Mouse (Mus musculus) kidney, postnatal 0 days (tissue): ENCODE measurements around the gene Cend1. TPM values are rescaled to one million over a fixed set of nuclear protein-coding genes. Genes with fewer than 3 reads are reported as not detected.

Experiments
- ATAC-seq: fragments of 200-750 bp; cut with Nextera tagmentation; replicated peaks from 2 replicates; pipeline ENCODE4 v1.8.0; 2017; ENCODE audit warnings: low read depth, moderate number of reproducible peaks, moderate TSS enrichment, moderate library complexity; ENCODE audit not compliant: low FRiP score
- DNase-seq: peaks from one replicate; pipeline ENCODE4 v3.0.0-alpha.2; 2016; ENCODE audit warnings: low spot score
- H3K27ac ChIP-seq: fragments of 300-500 bp; sonication (generic); 2 replicates; pipeline ENCODE4 v1.5.1; 2014; ENCODE audit warnings: mild to moderate bottlenecking
- H3K27me3 ChIP-seq: fragments of 300-500 bp; sonication (generic); 2 replicates; pipeline ENCODE4 v1.6.1; 2014; ENCODE audit warnings: low read length, mixed read lengths; ENCODE audit not compliant: insufficient read depth
- H3K36me3 ChIP-seq: fragments of 300-500 bp; sonication (generic); 2 replicates; pipeline ENCODE4 v1.6.1; 2014; ENCODE audit warnings: low read length, mixed read lengths; ENCODE audit not compliant: insufficient read depth
- H3K4me1 ChIP-seq: fragments of 300-500 bp; sonication (generic); replicated peaks from 2 replicates; pipeline ENCODE4 v1.6.1; 2014; ENCODE audit warnings: antibody characterized with exemption, low read length, mixed read lengths; ENCODE audit not compliant: insufficient read depth
- H3K4me2 ChIP-seq: fragments of 300-500 bp; sonication (generic); 2 replicates; pipeline ENCODE4 v1.6.1; 2014; ENCODE audit warnings: mild to moderate bottlenecking, low read length, moderate library complexity, mixed read lengths
- H3K4me3 ChIP-seq: fragments of 300-500 bp; sonication (generic); replicated peaks from 2 replicates; pipeline ENCODE4 v1.5.1; 2014; ENCODE audit warnings: low read depth, low read length
- H3K9ac ChIP-seq: fragments of 300-500 bp; sonication (generic); 2 replicates; pipeline ENCODE4 v1.6.1; 2014; ENCODE audit warnings: low read depth, low read length
- H3K9me3 ChIP-seq: fragments of 300-500 bp; sonication (generic); replicated peaks from 2 replicates; pipeline ENCODE4 v1.6.1; 2016; ENCODE audit warnings: low read length, inconsistent platforms, mixed read lengths
- CTCF ChIP-seq: IDR thresholded peaks from 2 replicates; pipeline ENCODE4 v1.5.1; 2016; ENCODE audit warnings: antibody characterized with exemption, low read depth, mild to moderate bottlenecking, moderate library complexity
- WGBS: fragments of 180-500 bp; shearing (Covaris S2); extraction: QIAGEN DNeasy Blood & Tissue Kit; methylation state at CpG from one replicate; pipeline ENCODE4 v1.1.7; 2014; 5-methylcytosine and 5-hydroxymethylcytosine counted together
- polyA plus RNA-seq: library from polyadenylated mRNA; unstranded; fragments of >200 nt; fragmentation: Nextera tagmentation; extraction: Ambion mirVana; gene quantifications from 2 replicates; pipeline ENCODE4 v1.2.1, GENCODE M21; 2015

Gene Cend1
- polyA plus RNA-seq, 1 experiment from 2014 or later, result 2.2 TPM

DNA sequence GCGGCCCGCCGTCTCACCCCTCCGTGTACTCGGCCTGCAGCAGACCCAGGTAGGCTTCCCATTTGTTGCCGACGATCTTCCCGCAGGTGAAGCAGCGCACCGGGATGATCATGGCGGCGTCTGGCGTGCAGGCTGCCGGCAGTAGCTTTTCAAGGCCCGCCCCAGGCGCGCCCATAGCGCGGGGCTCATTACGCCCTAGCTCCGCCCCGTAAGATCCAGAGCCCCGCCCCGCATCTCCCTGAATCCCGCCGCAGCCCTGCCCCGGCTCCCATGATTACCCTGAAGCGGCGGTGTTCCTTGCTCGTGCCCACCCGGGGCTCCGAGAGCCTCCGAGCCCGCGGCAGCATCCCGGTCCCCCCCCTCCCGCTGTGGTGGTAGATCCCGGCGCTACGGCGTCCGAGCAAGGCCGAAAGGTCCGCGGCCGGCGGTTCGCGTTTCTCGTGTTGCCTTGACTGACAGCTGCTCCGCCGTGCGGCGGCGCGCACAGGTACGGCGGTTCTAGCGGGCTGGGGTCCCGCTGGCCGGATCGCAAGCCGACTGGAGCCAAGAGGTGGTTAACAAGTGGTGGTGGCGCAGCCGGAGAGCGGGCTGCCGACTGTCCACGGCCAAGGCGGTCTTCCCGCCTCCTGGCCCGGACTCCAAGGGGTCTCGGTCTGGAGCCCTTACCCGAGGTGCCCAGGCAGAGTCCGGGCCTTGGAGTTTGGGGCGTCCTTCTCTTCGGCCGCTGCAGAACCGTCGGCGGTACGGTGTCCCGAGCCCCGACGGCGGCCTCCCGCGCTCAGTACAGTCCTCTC is 45.9 kb upstream of the Cend1 start, which contains the start of the genes Polr2l and Tspan4:
TSS of gene Polr2l (minus strand) at position 122 of the 794 bp plus-strand sequence.
TSS of gene Tspan4 (plus strand) at position 230 of the 794 bp plus-strand sequence.
- peak within 1 kb of the TSS; percentile 96 for H3K27ac ChIP-seq
- H3K4me2 ChIP-seq, result peak within 1 kb of the TSS; percentile 97
- no peaks in the 10 kb centered on the region for H3K27me3 ChIP-seq
- DNase-seq, result peak; percentile 86
- no peaks in the 10 kb centered on the region for H3K9me3 ChIP-seq
- no peak for TF ChIP-seq CTCF
- H3K4me3 ChIP-seq, result peak within 1 kb of the TSS; percentile 77
- peaks cover 17% of the 10 kb centered on the region for H3K36me3 ChIP-seq
- peaks cover 23% of the 10 kb centered on the region for H3K4me1 ChIP-seq
- peak; percentile 31 for ATAC-seq
- H3K9ac ChIP-seq, result peak within 1 kb of the TSS; percentile 88
- under 1% methylated on average over 83 of the region's 87 CpGs for WGBS

DNA sequence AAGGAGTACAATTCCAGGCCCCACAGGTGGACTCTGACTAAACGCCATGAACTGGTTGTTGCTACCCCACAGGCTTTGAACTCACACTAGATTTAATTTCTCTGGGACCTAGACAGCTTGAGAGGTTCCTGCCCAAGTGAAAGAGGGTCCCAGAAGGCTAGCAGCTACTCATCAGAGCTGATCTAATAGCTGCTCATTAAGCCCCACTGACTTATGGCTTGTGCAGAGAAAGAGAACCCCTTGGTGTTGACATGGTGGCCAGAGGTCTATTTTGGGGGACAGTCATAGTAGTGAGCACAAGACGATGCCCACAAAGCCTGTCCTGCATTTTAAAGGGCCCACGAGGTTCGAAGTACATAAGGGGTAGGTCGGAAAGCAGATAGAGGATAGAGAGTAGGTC is 44.9 kb upstream of the Cend1 start:
- peaks cover 33% of the 10 kb centered on the region for H3K4me1 ChIP-seq
- no peaks in the 10 kb centered on the region for H3K27me3 ChIP-seq
- peak overlapping the region; percentile 88 for H3K9ac ChIP-seq
- no peak overlapping the region for H3K27ac ChIP-seq
- no peak for ATAC-seq
- H3K36me3 ChIP-seq, result peaks cover 23% of the 10 kb centered on the region
- no peak for DNase-seq
- H3K4me2 ChIP-seq, result peak overlapping the region; percentile 97
- H3K4me3 ChIP-seq, result peak overlapping the region; percentile 77
- H3K9me3 ChIP-seq, result no peaks in the 10 kb centered on the region
- WGBS, result 7% methylated on average over 5 of the region's 5 CpGs
- no peak for TF ChIP-seq CTCF

DNA sequence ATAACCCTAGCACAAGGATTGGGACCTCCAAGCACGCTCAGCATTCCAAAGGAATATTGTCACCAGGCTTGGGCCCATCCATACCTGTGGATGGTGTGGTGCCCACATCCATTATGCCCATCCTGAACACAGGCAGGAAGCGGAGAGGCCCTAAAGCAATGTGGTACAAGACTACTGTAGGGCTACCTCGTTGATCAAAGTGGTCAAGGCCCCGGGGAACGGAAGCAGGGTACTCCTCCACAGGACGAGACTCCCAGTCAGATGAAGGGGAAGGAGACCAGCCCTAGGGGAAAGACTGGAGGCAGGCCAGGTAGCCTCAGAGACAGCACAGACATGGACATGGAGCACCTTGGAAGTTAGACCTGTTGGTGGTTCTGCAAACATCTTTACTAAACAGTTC is 43.5 kb upstream of the Cend1 start:
- DNase-seq, result no peak
- H3K27me3 ChIP-seq, result no peaks in the 10 kb centered on the region
- ATAC-seq, result no peak
- no peak overlapping the region for H3K9ac ChIP-seq
- peaks cover 23% of the 10 kb centered on the region for H3K36me3 ChIP-seq
- TF ChIP-seq CTCF, result no peak
- no peak overlapping the region for H3K27ac ChIP-seq
- WGBS, result 69% methylated on average over 6 of the region's 6 CpGs
- no peak overlapping the region for H3K4me2 ChIP-seq
- no peaks in the 10 kb centered on the region for H3K9me3 ChIP-seq
- peaks cover 44% of the 10 kb centered on the region for H3K4me1 ChIP-seq
- no peak overlapping the region for H3K4me3 ChIP-seq

DNA sequence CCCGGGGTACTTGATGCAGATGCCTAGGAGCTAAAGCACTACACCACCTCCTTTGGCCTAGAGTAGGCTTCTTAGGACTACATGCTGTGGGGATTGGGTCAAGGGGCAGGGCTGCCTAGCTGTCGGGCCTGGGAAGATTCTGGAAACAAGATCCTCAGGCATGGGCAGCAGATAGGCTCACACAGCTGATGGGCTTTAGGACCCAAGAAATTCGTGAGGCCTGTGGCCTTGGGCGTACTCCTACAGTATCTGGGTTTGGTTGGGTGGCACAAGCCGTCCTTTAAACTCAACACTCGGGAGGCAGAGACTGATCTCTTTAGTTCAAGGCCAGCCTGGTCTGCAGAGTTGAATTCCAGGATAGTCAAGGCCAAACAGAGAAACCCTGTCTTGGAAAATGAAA is 42.9 kb upstream of the Cend1 start:
- Histone ChIP-seq H3K27ac (no peak overlapping the region), H3K36me3 (peaks cover 23% of the 10 kb centered on the region), H3K9me3 (no peaks in the 10 kb centered on the region), H3K4me1 (peaks cover 38% of the 10 kb centered on the region), H3K4me3 (no peak overlapping the region), H3K9ac (no peak overlapping the region), H3K27me3 (no peaks in the 10 kb centered on the region), H3K4me2 (no peak overlapping the region)
- TF ChIP-seq CTCF, result no peak
- ATAC-seq, result no peak
- WGBS, result 76% methylated on average over 6 of the region's 6 CpGs
- no peak for DNase-seq

DNA sequence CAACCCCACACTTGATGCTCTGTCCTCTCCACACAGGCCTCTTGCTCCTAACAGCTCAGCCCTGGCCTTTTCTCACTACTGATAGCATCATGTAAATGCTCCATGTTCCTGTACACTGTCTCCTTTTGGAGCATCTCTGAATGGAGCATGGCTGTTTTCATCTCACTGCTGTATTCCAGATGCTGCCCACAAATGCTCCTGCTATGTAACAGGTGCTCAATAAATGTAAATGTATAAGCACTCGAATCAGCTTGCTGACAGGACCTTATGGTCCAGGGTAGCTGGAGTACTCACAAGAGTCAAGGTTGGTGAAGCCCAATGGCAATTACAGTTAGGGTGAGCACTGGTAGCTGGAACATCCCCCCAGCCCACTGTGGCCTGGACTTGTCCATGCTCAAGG is 41.9 kb upstream of the Cend1 start:
- 88% methylated on average over 1 of the region's 1 CpGs for WGBS
- H3K36me3 ChIP-seq, result peaks cover 23% of the 10 kb centered on the region
- no peak overlapping the region for H3K4me2 ChIP-seq
- H3K4me1 ChIP-seq, result peaks cover 39% of the 10 kb centered on the region
- H3K27ac ChIP-seq, result no peak overlapping the region
- no peak for ATAC-seq
- H3K27me3 ChIP-seq, result no peaks in the 10 kb centered on the region
- H3K9me3 ChIP-seq, result no peaks in the 10 kb centered on the region
- TF ChIP-seq CTCF, result no peak
- H3K9ac ChIP-seq, result no peak overlapping the region
- DNase-seq, result no peak
- no peak overlapping the region for H3K4me3 ChIP-seq

DNA sequence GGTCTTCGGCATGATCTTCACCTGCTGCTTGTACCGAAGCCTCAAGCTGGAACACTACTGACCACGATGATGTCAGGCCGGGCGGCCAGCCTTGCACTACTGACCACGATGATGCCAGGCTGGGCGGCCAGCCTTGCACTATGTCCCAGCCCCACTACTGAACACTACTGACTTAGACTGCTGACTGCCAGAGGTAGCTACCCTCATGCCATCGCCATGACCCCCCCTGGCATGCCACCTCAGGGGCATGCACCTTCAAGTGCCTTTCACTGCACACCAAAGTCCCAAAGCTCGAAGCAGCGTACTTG is 41.3 kb upstream of the Cend1 start:
- no peak overlapping the region for H3K9ac ChIP-seq
- H3K36me3 ChIP-seq, result peaks cover 23% of the 10 kb centered on the region
- no peak overlapping the region for H3K4me2 ChIP-seq
- ATAC-seq (no peak), DNase-seq (no peak)
- no peak for TF ChIP-seq CTCF
- no peaks in the 10 kb centered on the region for H3K27me3 ChIP-seq
- no peaks in the 10 kb centered on the region for H3K9me3 ChIP-seq
- WGBS, result 91% methylated on average over 10 of the region's 10 CpGs
- no peak overlapping the region for H3K27ac ChIP-seq
- H3K4me1 ChIP-seq, result peaks cover 40% of the 10 kb centered on the region
- no peak overlapping the region for H3K4me3 ChIP-seq
